Mouse (Mus musculus): Measurements from ENCODE around the gene Fam160b1. TPM values are rescaled to one million over a fixed set of nuclear protein-coding genes. Genes with fewer than 3 reads are reported as not detected.

Fam160b1 gene
- total RNA-seq, 2 experiments from 2014 or later: 14.8 to 14.9 TPM

DNA sequence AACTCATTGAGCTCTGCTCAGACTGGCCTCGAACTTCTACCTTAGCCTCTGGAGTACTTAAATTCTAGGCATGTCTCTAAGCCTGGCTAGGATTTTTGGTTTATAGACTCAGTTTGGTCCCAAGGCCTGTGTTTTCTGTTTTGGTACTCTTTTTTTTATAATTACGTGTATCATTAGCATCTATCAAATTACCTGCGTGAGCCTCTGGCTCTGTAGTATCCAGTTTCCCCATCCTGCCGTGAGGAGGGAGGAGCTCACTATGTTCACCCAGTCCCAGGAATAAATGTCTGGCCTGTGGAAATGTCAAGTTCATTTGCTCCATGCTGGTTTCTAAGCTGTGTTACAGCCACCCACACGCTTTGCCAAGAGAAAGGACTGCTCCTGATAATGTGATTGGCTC lies 2.1 kb downstream of the Fam160b1 start:
- no peak for DNase-seq
- intact Hi-C loops (cut with DNase I): no loop called here

- intact Hi-C loops (cut with DNase I): no loop called here
- DNase-seq: no peak
Measured at GRCm38 (mm10) chr19:57363076-57363475, 2.6 kb downstream of the Fam160b1 start.

- DNase-seq: no peak
- intact Hi-C loops (cut with DNase I): no loop called here
Measured at GRCm38 (mm10) chr19:57363538-57363937, 3.1 kb downstream of the Fam160b1 start.

DNA sequence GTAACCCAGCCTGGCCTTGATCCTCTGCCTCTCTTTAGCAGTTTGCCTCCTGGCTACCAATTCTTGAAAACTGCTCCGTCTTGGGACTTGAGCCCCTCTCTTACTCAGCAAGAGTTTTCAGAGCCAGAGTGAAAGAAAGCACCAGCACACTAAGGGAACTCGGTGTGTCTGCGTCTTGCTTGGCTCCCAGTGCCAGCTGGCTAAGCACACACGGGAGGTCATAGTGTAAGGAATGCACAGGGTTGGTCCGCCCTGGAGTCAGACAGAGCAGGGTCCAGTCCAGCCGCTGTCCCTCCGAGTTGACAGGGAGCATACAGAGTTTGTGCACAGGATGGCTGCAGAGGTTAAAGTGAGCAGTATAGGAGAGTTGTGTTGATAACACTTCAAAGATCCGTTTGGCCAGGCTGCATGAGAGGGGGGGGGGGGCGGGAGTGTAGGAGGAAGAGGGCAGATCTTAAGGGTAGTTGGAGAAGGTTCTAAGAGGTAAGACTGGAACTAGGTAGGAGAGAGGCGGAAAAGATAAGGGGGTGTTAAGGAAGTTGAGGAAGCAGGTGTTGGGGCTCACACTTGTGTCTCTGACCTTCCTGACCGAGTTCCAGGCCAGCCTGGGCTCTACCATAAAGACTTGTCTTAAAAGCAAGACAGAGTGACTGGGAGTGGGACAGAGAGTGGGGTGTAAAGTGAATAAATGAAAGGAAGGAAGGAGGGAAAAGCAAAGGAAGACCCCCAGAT lies 4.6 kb downstream of the Fam160b1 start:
- intact Hi-C loops (cut with DNase I): no loop called here
- peak; percentile 58 to 67 for DNase-seq

- no peak for DNase-seq
- intact Hi-C loops (cut with DNase I): no loop called here
Measured at GRCm38 (mm10) chr19:57366007-57366406, 5.5 kb downstream of the Fam160b1 start.

GRCm38 (mm10) chr19:57366626-57367025 lies 6.1 kb downstream of the Fam160b1 start:
- intact Hi-C loops (cut with DNase I): no loop called here

GRCm38 (mm10) chr19:57367201-57367600 lies 6.7 kb downstream of the Fam160b1 start:
- DNase-seq: no peak
- intact Hi-C loops (cut with DNase I): no loop called here

More at GRCm38 (mm10) chr19:57366626-57367025, 6.1 kb downstream of the Fam160b1 start:
- DNase-seq: no peak

- intact Hi-C loops (cut with DNase I): no loop called here
- no peak for DNase-seq
Measured at GRCm38 (mm10) chr19:57367849-57368387, 7.4 kb downstream of the Fam160b1 start.

- intact Hi-C loops (cut with DNase I): no loop called here
- no peak for DNase-seq
Measured at GRCm38 (mm10) chr19:57373276-57373811, 12.9 kb downstream of the Fam160b1 start.

DNA sequence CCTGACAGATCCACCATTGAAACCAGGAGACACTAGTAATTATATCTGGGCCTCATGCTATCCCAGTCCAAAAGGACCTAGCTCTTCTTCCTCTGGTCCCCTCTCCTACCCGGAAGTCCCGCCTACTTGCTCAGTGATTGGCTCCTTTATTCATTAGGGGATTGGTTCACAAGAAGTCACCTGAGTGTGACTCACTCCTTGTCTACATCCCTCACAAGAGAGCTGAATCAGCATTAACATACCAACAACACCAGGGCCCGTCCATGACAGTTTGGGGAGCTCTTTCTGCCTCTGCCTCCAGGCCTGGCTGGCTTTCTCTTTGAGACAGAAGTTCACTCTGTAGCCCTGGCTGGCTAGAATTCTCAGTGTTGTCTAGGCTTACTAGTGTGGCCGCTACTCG lies 14.7 kb downstream of the Fam160b1 start:
- DNase-seq: no peak
- intact Hi-C loops (cut with DNase I): no loop called here

GRCm38 (mm10) chr19:57375746-57376145 lies 15.3 kb downstream of the Fam160b1 start:
- intact Hi-C loops (cut with DNase I): no loop called here
- DNase-seq: no peak

- intact Hi-C loops (cut with DNase I): no loop called here
Measured at GRCm38 (mm10) chr19:57377043-57377703, 16.7 kb downstream of the Fam160b1 start.

GRCm38 (mm10) chr19:57386176-57386693 lies 25.8 kb downstream of the Fam160b1 start:
- DNase-seq: no peak
- intact Hi-C loops (cut with DNase I): no loop called here

More at GRCm38 (mm10) chr19:57377043-57377703, 16.7 kb downstream of the Fam160b1 start:
- DNase-seq: no peak

GRCm38 (mm10) chr19:57391545-57391944 lies 31.1 kb downstream of the Fam160b1 start:
- intact Hi-C loops (cut with DNase I): no loop called here
- no peak for DNase-seq

DNA sequence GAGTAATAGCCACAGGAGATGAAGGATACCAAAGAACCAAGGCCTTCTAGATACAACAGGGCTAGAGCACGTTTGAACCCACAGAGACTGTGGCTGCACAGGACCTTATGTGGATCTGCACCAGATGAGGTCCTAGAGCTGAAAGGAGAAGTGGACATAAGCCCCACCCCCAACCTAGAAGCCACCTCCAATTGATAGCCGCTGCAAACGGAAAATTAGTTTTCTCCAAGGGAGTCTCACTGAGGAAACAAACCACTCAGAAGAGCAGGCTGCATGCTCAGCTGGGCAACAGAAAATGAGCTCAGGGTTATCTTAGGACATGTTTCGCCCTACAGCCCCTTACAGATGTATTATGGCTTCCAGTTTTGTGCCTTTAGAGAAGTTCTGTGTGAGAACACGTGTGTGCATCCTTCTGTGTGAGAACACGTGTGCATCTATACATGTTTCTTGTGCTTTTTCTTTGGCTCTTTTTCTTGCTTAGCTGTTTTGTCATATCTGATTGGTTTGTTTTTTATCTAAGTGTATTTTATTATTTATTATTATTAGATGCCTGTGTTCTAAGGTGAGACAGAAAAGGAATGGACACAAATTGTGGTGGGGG lies 33.0 kb downstream of the Fam160b1 start:
- intact Hi-C loops (cut with DNase I): no loop called here
- no peak for DNase-seq

DNA sequence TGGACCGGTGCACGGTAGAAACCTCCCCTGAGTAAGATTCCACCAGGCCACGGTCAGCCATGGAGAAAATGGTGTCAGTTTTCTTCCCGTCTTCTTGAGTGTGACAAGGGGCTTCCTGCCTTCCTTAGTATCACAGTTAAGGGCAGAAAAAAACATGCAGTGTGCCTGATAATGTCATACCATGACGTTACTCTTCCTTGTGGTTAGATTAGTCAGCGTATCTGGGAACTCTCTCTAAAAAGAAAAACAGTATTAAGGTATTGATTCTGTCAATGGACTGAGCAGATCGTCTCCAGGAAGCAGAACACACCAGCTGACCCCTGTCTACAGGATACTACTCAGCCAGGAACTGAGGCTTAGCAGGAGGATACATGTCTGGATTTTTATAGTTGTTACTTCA lies 36.1 kb downstream of the Fam160b1 start:
- intact Hi-C loops (cut with DNase I): no loop called here
- DNase-seq: no peak

DNA sequence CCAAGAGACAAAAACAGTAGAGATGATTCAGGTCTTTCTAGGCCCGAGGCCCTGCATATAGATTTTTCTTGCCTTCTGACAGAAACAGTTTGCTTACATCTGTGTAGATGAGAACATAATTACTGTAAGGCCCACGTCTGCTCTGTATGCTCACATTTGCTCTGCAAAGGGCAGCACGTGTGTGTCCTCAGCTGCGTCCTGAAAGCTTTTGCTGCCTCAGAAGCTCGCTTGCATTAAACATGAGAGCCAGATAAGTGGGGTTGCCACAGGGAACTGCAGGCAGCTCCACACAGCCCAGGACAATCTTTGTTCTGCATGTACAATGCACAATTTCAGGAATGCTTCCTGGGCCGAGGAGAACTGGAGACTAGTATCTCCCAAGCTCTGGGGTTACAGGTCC lies 41.9 kb downstream of the Fam160b1 start:
- intact Hi-C loops (cut with DNase I): loop anchor here (10.0 kb wide), 1 partner anchor 212 kb away; the partner anchor contains the start of gene Atrnl1
- no peak for DNase-seq

GRCm38 (mm10) chr19:57403700-57404501 lies 43.4 kb downstream of the Fam160b1 start:
- intact Hi-C loops (cut with DNase I): loop anchor here (1.0 to 10.0 kb wide), 3 partner anchors 53 to 239 kb away; partner anchors contain the start of gene Atrnl1

GRCm38 (mm10) chr19:57404502-57404848 lies 44.0 kb downstream of the Fam160b1 start:
- DNase-seq: no peak
- intact Hi-C loops (cut with DNase I): loop anchor here (1.0 to 10.0 kb wide), 3 partner anchors 53 to 239 kb away; partner anchors contain the start of gene Atrnl1

More at GRCm38 (mm10) chr19:57403700-57404501, 43.4 kb downstream of the Fam160b1 start:
- DNase-seq: peak; percentile 85 to 93

DNA sequence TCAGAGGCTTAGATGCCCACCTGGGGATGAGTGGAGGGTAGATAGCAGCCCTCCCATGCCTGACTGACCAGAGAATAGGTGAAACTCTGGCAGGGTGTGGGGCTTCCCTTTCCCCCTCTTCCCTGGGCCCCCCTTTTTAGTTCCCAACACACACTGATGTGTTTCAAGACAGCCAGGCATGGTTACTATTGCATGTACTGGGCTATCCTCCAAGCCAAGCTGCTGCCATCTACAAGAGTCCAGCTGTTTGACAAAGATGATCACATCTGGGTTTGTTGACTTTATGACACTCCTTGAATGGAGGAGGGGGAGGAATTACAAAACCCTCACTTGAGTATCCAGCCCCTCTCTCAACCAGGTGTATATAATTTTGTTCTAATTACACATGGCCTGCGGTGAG lies 47.5 kb downstream of the Fam160b1 start:
- intact Hi-C loops (cut with DNase I): loop anchor here (10.0 kb wide), 1 partner anchor 207 kb away; the partner anchor contains the start of gene Atrnl1
- no peak for DNase-seq
